Mouse (Mus musculus): ENCODE results near the gene Arhgap44. TPM values are rescaled to one million over a fixed set of nuclear protein-coding genes. Genes with fewer than 3 reads are reported as not detected.

The Arhgap44 gene
- polyA plus RNA-seq, 1 experiment from 2014 or later, result 5.6 TPM

GRCm38 (mm10) chr11:65161881-65162766, 637 bp downstream of the Arhgap44 start:
- Histone ChIP-seq H3K27ac (no peak overlapping the region), H3K27me3 (peaks cover 13% of the 10 kb centered on the region; the same call in 1 of the 2 replicates)
- under 1% methylated on average over 43 of the region's 49 CpGs for WGBS

GRCm38 (mm10) chr11:65160991-65161880, 1.5 kb downstream of the Arhgap44 start:
- peak overlapping the region; percentile 91 for H3K4me2 ChIP-seq
- no peaks in the 10 kb centered on the region for H3K9me3 ChIP-seq
- H3K27ac ChIP-seq, result no peak overlapping the region
- peaks cover 9% of the 10 kb centered on the region for H3K4me1 ChIP-seq
- peaks cover 13% of the 10 kb centered on the region; the same call in 1 of the 2 replicates for H3K27me3 ChIP-seq
- ATAC-seq (ENCODE audit: low FRiP score), result no peak
- H3K9ac ChIP-seq, result peak overlapping the region; percentile 88; the same call in 1 of the 2 replicates
- H3K36me3 ChIP-seq (replicated peaks), result no peaks in the 10 kb centered on the region
- WGBS, result 62% methylated on average over 7 of the region's 7 CpGs
- H3K4me3 ChIP-seq (replicated peaks), result peak overlapping the region; percentile 83; the same call in 1 of the 2 replicates

More at GRCm38 (mm10) chr11:65161881-65162766, 637 bp downstream of the Arhgap44 start:
- peak overlapping the region; percentile 88 for H3K9ac ChIP-seq
- peak overlapping the region; percentile 83 for H3K4me3 ChIP-seq (replicated peaks)
- peaks cover 9% of the 10 kb centered on the region for H3K4me1 ChIP-seq
- H3K4me2 ChIP-seq, result peak overlapping the region; percentile 91
- H3K9me3 ChIP-seq, result no peaks in the 10 kb centered on the region
- ATAC-seq (ENCODE audit: low FRiP score), result peak; percentile 89
- no peaks in the 10 kb centered on the region for H3K36me3 ChIP-seq (replicated peaks)

- Histone ChIP-seq H3K4me2 (no peak within 1 kb of the TSS), H3K9ac (no peak within 1 kb of the TSS), H3K27ac (no peak within 1 kb of the TSS), H3K9me3 (no peaks in the 10 kb centered on the region), H3K4me3 (replicated peaks) (no peak within 1 kb of the TSS), H3K27me3 (peaks cover 13% of the 10 kb centered on the region; the same call in 1 of the 2 replicates), H3K4me1 (peaks cover 9% of the 10 kb centered on the region), H3K36me3 (replicated peaks) (no peaks in the 10 kb centered on the region)
- ATAC-seq (ENCODE audit: low FRiP score), result no peak
- 92% methylated on average over 5 of the region's 5 CpGs for WGBS
These were observed 3.0 kb downstream of the Arhgap44 start, which contains the start of gene 1700086D15Rik for GRCm38 (mm10) chr11:65159791-65160190. Gene 1700086D15Rik, minus strand, starts transcription at chr11:65159891.

GRCm38 (mm10) chr11:65158658-65158990, 4.1 kb downstream of the Arhgap44 start:
- peaks cover 9% of the 10 kb centered on the region for H3K4me1 ChIP-seq
- H3K36me3 ChIP-seq (replicated peaks), result no peaks in the 10 kb centered on the region
- peaks cover 13% of the 10 kb centered on the region; the same call in 1 of the 2 replicates for H3K27me3 ChIP-seq
- no peaks in the 10 kb centered on the region for H3K9me3 ChIP-seq
- no peak for ATAC-seq (ENCODE audit: low FRiP score)
- no peak overlapping the region for H3K27ac ChIP-seq
- 95% methylated on average over 5 of the region's 5 CpGs for WGBS
- H3K4me2 ChIP-seq, result no peak overlapping the region
- H3K4me3 ChIP-seq (replicated peaks), result no peak overlapping the region
- no peak overlapping the region for H3K9ac ChIP-seq

- no peak overlapping the region for H3K4me3 ChIP-seq (replicated peaks)
- H3K9me3 ChIP-seq, result no peaks in the 10 kb centered on the region
- peaks cover 9% of the 10 kb centered on the region for H3K4me1 ChIP-seq
- 96% methylated on average over 20 of the region's 20 CpGs for WGBS
- no peak for ATAC-seq (ENCODE audit: low FRiP score)
- H3K27me3 ChIP-seq, result peaks cover 13% of the 10 kb centered on the region; the same call in 1 of the 2 replicates
- H3K36me3 ChIP-seq (replicated peaks), result no peaks in the 10 kb centered on the region
- H3K4me2 ChIP-seq, result no peak overlapping the region
- no peak overlapping the region for H3K27ac ChIP-seq
- no peak overlapping the region for H3K9ac ChIP-seq
These were observed 4.6 kb downstream of the Arhgap44 start for GRCm38 (mm10) chr11:65157966-65158657.

GRCm38 (mm10) chr11:65153006-65153405, 9.8 kb downstream of the Arhgap44 start:
- no peak overlapping the region for H3K9ac ChIP-seq
- no peak overlapping the region for H3K4me3 ChIP-seq (replicated peaks)
- no peaks in the 10 kb centered on the region for H3K9me3 ChIP-seq
- no peak overlapping the region for H3K27ac ChIP-seq
- no peak overlapping the region for H3K4me2 ChIP-seq
- H3K36me3 ChIP-seq (replicated peaks), result no peaks in the 10 kb centered on the region
- ATAC-seq (ENCODE audit: low FRiP score), result no peak
- no peaks in the 10 kb centered on the region for H3K4me1 ChIP-seq
- WGBS, result 92% methylated on average over 5 of the region's 5 CpGs
- H3K27me3 ChIP-seq, result no peaks in the 10 kb centered on the region

- Histone ChIP-seq H3K36me3 (replicated peaks) (no peaks in the 10 kb centered on the region), H3K4me2 (no peak overlapping the region), H3K4me3 (replicated peaks) (no peak overlapping the region), H3K9me3 (no peaks in the 10 kb centered on the region), H3K4me1 (no peaks in the 10 kb centered on the region), H3K9ac (no peak overlapping the region), H3K27me3 (no peaks in the 10 kb centered on the region), H3K27ac (no peak overlapping the region)
- no peak for ATAC-seq (ENCODE audit: low FRiP score)
- WGBS, result 88% methylated on average over 7 of the region's 7 CpGs
These were observed 14.3 kb downstream of the Arhgap44 start for GRCm38 (mm10) chr11:65148441-65148840.

- Histone ChIP-seq H3K36me3 (replicated peaks) (no peaks in the 10 kb centered on the region), H3K27me3 (no peaks in the 10 kb centered on the region), H3K4me3 (replicated peaks) (no peak overlapping the region), H3K4me1 (no peaks in the 10 kb centered on the region), H3K4me2 (no peak overlapping the region), H3K27ac (no peak overlapping the region), H3K9ac (no peak overlapping the region), H3K9me3 (no peaks in the 10 kb centered on the region)
- no peak for ATAC-seq (ENCODE audit: low FRiP score)
- 74% methylated on average over 4 of the region's 4 CpGs for WGBS
These were observed 19.8 kb downstream of the Arhgap44 start for GRCm38 (mm10) chr11:65142838-65143417.

- no peak overlapping the region for H3K4me2 ChIP-seq
- peaks cover 5% of the 10 kb centered on the region; the same call in 1 of the 2 replicates for H3K4me1 ChIP-seq
- no peak overlapping the region for H3K4me3 ChIP-seq (replicated peaks)
- 88% methylated on average over 3 of the region's 3 CpGs for WGBS
- no peak overlapping the region for H3K9ac ChIP-seq
- H3K9me3 ChIP-seq, result no peaks in the 10 kb centered on the region
- no peak for ATAC-seq (ENCODE audit: low FRiP score)
- H3K27ac ChIP-seq, result no peak overlapping the region
- no peaks in the 10 kb centered on the region for H3K36me3 ChIP-seq (replicated peaks)
- no peaks in the 10 kb centered on the region for H3K27me3 ChIP-seq
These were observed 23.7 kb downstream of the Arhgap44 start for GRCm38 (mm10) chr11:65139030-65139429.

GRCm38 (mm10) chr11:65137145-65137652, 25.6 kb downstream of the Arhgap44 start:
- Histone ChIP-seq H3K27me3 (no peaks in the 10 kb centered on the region), H3K4me3 (replicated peaks) (no peak overlapping the region), H3K9me3 (no peaks in the 10 kb centered on the region), H3K9ac (no peak overlapping the region), H3K36me3 (replicated peaks) (no peaks in the 10 kb centered on the region), H3K4me1 (peaks cover 5% of the 10 kb centered on the region; the same call in 1 of the 2 replicates), H3K27ac (no peak overlapping the region), H3K4me2 (no peak overlapping the region)
- no peak for ATAC-seq (ENCODE audit: low FRiP score)
- WGBS, result 64% methylated on average over 2 of the region's 2 CpGs

- peaks cover 5% of the 10 kb centered on the region; the same call in 1 of the 2 replicates for H3K4me1 ChIP-seq
- no peaks in the 10 kb centered on the region for H3K9me3 ChIP-seq
- WGBS, result 82% methylated on average over 8 of the region's 8 CpGs
- H3K4me3 ChIP-seq (replicated peaks), result no peak overlapping the region
- H3K27ac ChIP-seq, result no peak overlapping the region
- ATAC-seq (ENCODE audit: low FRiP score), result no peak
- H3K9ac ChIP-seq, result no peak overlapping the region
- no peaks in the 10 kb centered on the region for H3K36me3 ChIP-seq (replicated peaks)
- no peaks in the 10 kb centered on the region for H3K27me3 ChIP-seq
- H3K4me2 ChIP-seq, result no peak overlapping the region
These were observed 27.5 kb downstream of the Arhgap44 start for GRCm38 (mm10) chr11:65135251-65135739.

Measured in forebrain, embryonic 12.5 days (tissue).